Mouse (Mus musculus) frontal cortex, adult (tissue): ENCODE measurements at regions not wholly inside any gene's neighbourhood (a gene's known extent, or its start where the extent isn't known, plus 50 kb on each side); places are given as distances from the start of the nearest gene placed in this dataset.

Source experiments
- ATAC-seq: cut with Nextera tagmentation; 2 replicates; pipeline ENCODE4 v1.9.2; 2017; ENCODE audit warnings: mild to moderate bottlenecking, moderate library complexity, mixed read lengths; ENCODE audit not compliant: low TSS enrichment

- ATAC-seq = peak; percentile 98
These were observed 743.1 kb downstream of the Stim2 start for GRCm38 (mm10) chr5:54741440-54741839.

DNA sequence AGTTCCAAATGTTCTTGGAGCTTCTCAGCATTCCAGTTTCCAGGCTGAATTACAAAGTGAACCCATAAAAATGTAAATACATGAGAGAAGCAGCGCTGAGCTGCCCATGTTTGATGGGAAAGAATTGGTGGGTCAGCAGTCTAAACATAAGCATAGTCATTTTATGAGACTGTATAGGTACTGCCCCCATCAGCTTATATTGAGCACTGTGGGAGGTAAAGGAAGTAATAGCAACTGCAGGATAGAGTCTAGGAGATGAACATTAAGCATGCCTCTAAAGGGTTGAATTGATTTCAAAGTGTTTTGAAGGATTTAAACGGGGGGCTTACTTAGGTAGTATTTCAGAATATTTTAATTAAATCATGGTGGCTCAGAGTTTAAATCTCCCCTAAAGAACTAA is 748.7 kb downstream of the Stim2 start:
- ATAC-seq = no peak

GRCm38 (mm10) chr5:54753372-54753771 is 755.1 kb downstream of the Stim2 start:
- no peak for ATAC-seq

- ATAC-seq = peak; percentile 96
These were observed 761.4 kb downstream of the Stim2 start for GRCm38 (mm10) chr5:54759657-54760056.

- no peak for ATAC-seq
These were observed 764.7 kb downstream of the Stim2 start for GRCm38 (mm10) chr5:54763019-54763418.

- peak; percentile 91 for ATAC-seq
These were observed 798.7 kb downstream of the Stim2 start for GRCm38 (mm10) chr5:54796953-54797450.

DNA sequence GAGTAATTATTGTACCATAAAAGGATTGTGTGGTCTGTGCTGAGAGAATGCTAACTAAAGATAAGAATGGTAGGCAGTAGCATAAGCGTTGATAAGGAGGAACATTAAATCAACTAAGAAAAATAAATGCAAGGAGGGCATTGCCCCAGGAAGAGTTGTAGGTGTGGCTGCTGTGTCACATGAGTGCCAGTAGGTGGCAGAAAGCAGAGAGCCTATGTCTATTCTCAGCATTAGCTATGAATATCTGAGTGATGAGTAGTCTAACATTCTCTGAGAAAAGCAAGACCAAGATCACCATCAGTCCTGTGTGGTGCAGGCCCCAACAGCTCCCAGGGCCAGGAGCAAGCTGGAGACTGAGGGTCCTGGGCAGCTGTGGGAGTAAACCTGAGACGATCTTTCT is 828.8 kb downstream of the Stim2 start:
- no peak for ATAC-seq
